ENCODE assay signal across 8 mouse cellular contexts in the genomic region with DNA sequence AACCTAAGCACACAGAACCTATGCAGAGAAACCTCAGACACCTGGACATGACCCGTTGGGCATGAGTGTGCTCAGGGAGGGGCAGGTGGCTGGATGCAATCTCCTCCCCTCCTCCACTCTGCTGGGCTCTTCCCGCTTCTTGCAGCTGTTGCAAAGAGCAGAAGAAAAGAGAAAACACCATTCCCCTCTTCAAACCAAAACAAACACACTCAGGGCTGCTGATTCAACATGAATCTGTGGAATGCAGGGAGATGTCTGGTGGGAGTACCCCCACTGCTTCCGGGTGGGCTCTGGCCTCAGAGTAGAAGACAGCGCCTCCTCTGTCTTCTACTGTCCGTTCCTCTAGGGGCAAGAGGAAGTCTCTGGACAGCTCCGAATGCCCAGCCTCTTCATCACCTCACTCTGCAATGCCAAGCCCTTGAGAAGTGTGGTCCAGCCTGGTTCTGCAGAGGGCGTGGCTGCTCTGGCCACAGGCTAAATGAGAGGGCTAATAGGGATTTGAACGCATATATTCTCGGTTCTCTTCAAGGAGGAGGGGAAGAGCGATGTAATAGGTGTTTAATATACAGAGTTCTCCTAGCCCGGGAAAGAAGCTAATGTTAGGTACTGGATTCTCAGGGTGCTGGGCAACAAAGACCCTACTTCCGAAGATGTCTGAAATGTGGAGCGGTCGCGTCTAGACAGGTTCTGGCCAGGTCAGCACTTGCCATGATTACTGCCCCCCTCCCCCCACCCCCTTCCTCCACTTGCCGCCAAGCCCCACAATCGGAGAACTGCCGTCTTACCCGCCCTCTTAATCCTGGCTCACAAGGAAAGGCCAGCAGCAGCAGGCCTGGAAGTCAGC. TPM values are rescaled to one million over a fixed set of nuclear protein-coding genes. Genes with fewer than 3 reads are reported as not detected.
A peak's percentile ranks its signal among the peaks of the same experiment; 100 is the strongest.
DNase-seq lines count a peak whose midpoint lies in the region; ATAC-seq and TF ChIP-seq lines count a peak whose summit lies in the region.

No protein-coding gene starts in this region.

- H3K27me3 ChIP-seq in hindbrain, embryonic 11.5 days (ENCODE audit: control insufficient read depth, insufficient read depth, low read length): peaks cover 22% of the 10 kb centered on the region
- H3K27me3 ChIP-seq in lung, embryonic 14.5 days (ENCODE audit: insufficient read depth, low read length): peaks cover 36% of the 10 kb centered on the region
- peaks cover 12% of the 10 kb centered on the region; the same call in 1 of the 2 replicates for H3K27me3 ChIP-seq in stomach, embryonic 15.5 days (replicated peaks)

- 9% methylated on average over 19 of the region's 19 CpGs for WGBS in hindbrain, embryonic 11.5 days
- WGBS in lung, embryonic 14.5 days: 4% methylated on average over 19 of the region's 19 CpGs
- 5% methylated on average over 19 of the region's 19 CpGs for WGBS in stomach, embryonic 15.5 days

- peak; percentile 40 to 44 for DNase-seq in cerebellum, postnatal 25 days
- no peak for DNase-seq in cerebellum, adult 11 months
- DNase-seq in NIH3T3 (ENCODE audit: low read depth): peak; percentile 62
- DNase-seq in hindbrain, embryonic 11.5 days (ENCODE audit: low spot score): no peak
- peak; percentile 61 for DNase-seq in lung, embryonic 14.5 days
- no peak for DNase-seq in adrenal gland, postnatal 36 days
- DNase-seq in frontal cortex, postnatal 10 days (ENCODE audit: low spot score in 2 of 2): no peak

- peak overlapping the region; percentile 94 for H3K4me2 ChIP-seq in hindbrain, embryonic 11.5 days (replicated peaks; ENCODE audit: low read depth, low read length)
- peak overlapping the region; percentile 82 for H3K4me2 ChIP-seq in lung, embryonic 14.5 days
- H3K4me2 ChIP-seq in stomach, embryonic 15.5 days: peak overlapping the region; percentile 90

- peak overlapping the region; percentile 52 for H3K4me3 ChIP-seq in hindbrain, embryonic 11.5 days (ENCODE audit: low read depth, low read length)
- peak overlapping the region; percentile 60 for H3K4me3 ChIP-seq in lung, embryonic 14.5 days (ENCODE audit: low read depth, low read length)
- peak overlapping the region; percentile 61 for H3K4me3 ChIP-seq in stomach, embryonic 15.5 days (replicated peaks)

- H3K9ac ChIP-seq in hindbrain, embryonic 11.5 days (ENCODE audit: low read depth, low read length): peak overlapping the region; percentile 60; the same call in 1 of the 2 replicates
- H3K9ac ChIP-seq in lung, embryonic 14.5 days: peak overlapping the region; percentile 65
- H3K9ac ChIP-seq in stomach, embryonic 15.5 days: peak overlapping the region; percentile 61

- H3K4me1 ChIP-seq in hindbrain, embryonic 11.5 days (replicated peaks; ENCODE audit: control insufficient read depth, insufficient read depth, low read length): no peaks in the 10 kb centered on the region
- peaks cover 54% of the 10 kb centered on the region for H3K4me1 ChIP-seq in lung, embryonic 14.5 days (ENCODE audit: insufficient read depth)
- H3K4me1 ChIP-seq in stomach, embryonic 15.5 days: peaks cover 72% of the 10 kb centered on the region

- H3K27ac ChIP-seq in hindbrain, embryonic 11.5 days (ENCODE audit: low read depth, low read length): no peak overlapping the region
- peak overlapping the region; percentile 87; the same call in 1 of the 2 replicates for H3K27ac ChIP-seq in lung, embryonic 14.5 days (ENCODE audit: low read depth)
- peak overlapping the region; percentile 91 for H3K27ac ChIP-seq in stomach, embryonic 15.5 days

- TF ChIP-seq CTCF in lung, embryonic 14.5 days (IDR thresholded peaks at IDR 0.05; ENCODE audit: low read depth): peak; percentile 36; the same call in 1 of the 2 replicates

- no peaks in the 10 kb centered on the region for H3K36me3 ChIP-seq in hindbrain, embryonic 11.5 days (ENCODE audit: control insufficient read depth, insufficient read depth, low read length)
- H3K36me3 ChIP-seq in lung, embryonic 14.5 days (ENCODE audit: insufficient read depth): no peaks in the 10 kb centered on the region
- no peaks in the 10 kb centered on the region for H3K36me3 ChIP-seq in stomach, embryonic 15.5 days

- peak; percentile 28; the same call in 1 of the 2 replicates for ATAC-seq in hindbrain, embryonic 11.5 days (ENCODE audit: low FRiP score)
- peak; percentile 23; the same call in 1 of the 2 replicates for ATAC-seq in lung, embryonic 14.5 days (ENCODE audit: insufficient read depth)
- no peak for ATAC-seq in stomach, embryonic 15.5 days (ENCODE audit: insufficient read depth, low FRiP score, low read depth)

- H3K9me3 ChIP-seq in hindbrain, embryonic 11.5 days (ENCODE audit: control insufficient read depth, low read length): no peaks in the 10 kb centered on the region
- H3K9me3 ChIP-seq in lung, embryonic 14.5 days (ENCODE audit: low read depth, low read length): no peaks in the 10 kb centered on the region
- no peaks in the 10 kb centered on the region for H3K9me3 ChIP-seq in stomach, embryonic 15.5 days

RNA-seq across cellular contexts. Expression of a gene that starts 1.2 kb away (rescaled TPM):
- polyA plus RNA-seq in hindbrain, embryonic 11.5 days (2014; fragmentation: Nextera tagmentation; extraction: Ambion mirVana): 4.2 and 4.4 TPM in 2 replicates
- polyA plus RNA-seq in lung, embryonic 14.5 days (2014; fragmentation: Nextera tagmentation; extraction: Ambion mirVana): 27.1 and 28.4 TPM in 2 replicates
- polyA plus RNA-seq in stomach, embryonic 15.5 days (2015; fragmentation: Nextera tagmentation; extraction: Ambion mirVana): 23.8 and 24.1 TPM in 2 replicates
- total RNA-seq in adrenal gland, postnatal 36 days (2021): 10 to 100 TPM; 38.0 to 56.7 TPM

RNA-seq across cellular contexts. Expression of a gene that starts 34.3 kb away (rescaled TPM):
- polyA plus RNA-seq in hindbrain, embryonic 11.5 days (2014; fragmentation: Nextera tagmentation; extraction: Ambion mirVana): 12.5 and 13.0 TPM in 2 replicates
- 24.5 and 27.4 TPM in 2 replicates for polyA plus RNA-seq in lung, embryonic 14.5 days (2014; fragmentation: Nextera tagmentation; extraction: Ambion mirVana)
- polyA plus RNA-seq in stomach, embryonic 15.5 days (2015; fragmentation: Nextera tagmentation; extraction: Ambion mirVana): 30.2 and 35.1 TPM in 2 replicates
- total RNA-seq in adrenal gland, postnatal 36 days (2021): 100 to 1,000 TPM in 1 of 2 experiments, 10 to 100 TPM in 1; 70.0 to 103 TPM

RNA-seq across cellular contexts. Expression of a gene that starts 44.5 kb away (rescaled TPM):
- 1.7 TPM in 2 replicates for polyA plus RNA-seq in hindbrain, embryonic 11.5 days (2014; fragmentation: Nextera tagmentation; extraction: Ambion mirVana)
- 0.11 and 0.18 TPM in 2 replicates for polyA plus RNA-seq in lung, embryonic 14.5 days (2014; fragmentation: Nextera tagmentation; extraction: Ambion mirVana)
- 1.9 and 2.0 TPM in 2 replicates for polyA plus RNA-seq in stomach, embryonic 15.5 days (2015; fragmentation: Nextera tagmentation; extraction: Ambion mirVana)
- total RNA-seq in adrenal gland, postnatal 36 days (2021): not detected

Comparison
In these comparisons a context has a peak if more than half of its experiments do, and no peak if none do; other contexts are left out.
1. DNase-seq: peak in cerebellum, postnatal 25 days (2 of 2), NIH3T3 (single experiment) and lung, embryonic 14.5 days (single experiment); none in cerebellum, adult 11 months (single experiment), hindbrain, embryonic 11.5 days (single experiment), adrenal gland, postnatal 36 days (0 of 2) and frontal cortex, postnatal 10 days (0 of 2).
2. Peak in every context shown above with its lines, with median percentiles within 50 percentile points of each other: H3K4me2 ChIP-seq, H3K4me3 ChIP-seq and H3K9ac ChIP-seq.